Mouse (Mus musculus) retina, adult 2 months (tissue): Measurements from ENCODE around the gene Galnt17.

Experiments used
- DNase-seq: peaks from one replicate; pipeline ENCODE4 v3.0.0-alpha.2; 2012; ENCODE audit warnings: low read depth, low spot score

Gene Galnt17

GRCm38 (mm10) chr5:131022396-131022993 lies 285.8 kb downstream of the Galnt17 start:
- DNase-seq: no peak

DNA sequence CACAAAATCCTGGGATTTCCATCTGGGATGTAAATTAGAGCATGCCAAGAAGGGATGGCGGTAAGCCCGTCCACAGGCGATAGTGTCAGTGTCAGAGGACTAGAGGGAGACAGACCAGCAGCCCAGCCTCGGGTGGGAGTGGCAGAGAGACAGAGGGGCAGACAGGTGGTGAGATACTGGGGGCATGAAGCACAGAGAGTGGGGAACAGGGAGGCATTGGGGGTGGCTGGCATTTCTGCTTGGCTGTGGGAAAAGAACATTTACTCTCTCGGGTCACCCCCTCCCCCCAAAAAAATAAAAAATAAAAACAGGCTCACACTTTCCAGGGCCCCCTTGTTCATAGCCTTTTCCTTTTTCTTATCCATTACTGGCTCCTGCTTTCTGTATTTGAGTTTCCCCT lies 287.4 kb downstream of the Galnt17 start:
- no peak for DNase-seq

DNA sequence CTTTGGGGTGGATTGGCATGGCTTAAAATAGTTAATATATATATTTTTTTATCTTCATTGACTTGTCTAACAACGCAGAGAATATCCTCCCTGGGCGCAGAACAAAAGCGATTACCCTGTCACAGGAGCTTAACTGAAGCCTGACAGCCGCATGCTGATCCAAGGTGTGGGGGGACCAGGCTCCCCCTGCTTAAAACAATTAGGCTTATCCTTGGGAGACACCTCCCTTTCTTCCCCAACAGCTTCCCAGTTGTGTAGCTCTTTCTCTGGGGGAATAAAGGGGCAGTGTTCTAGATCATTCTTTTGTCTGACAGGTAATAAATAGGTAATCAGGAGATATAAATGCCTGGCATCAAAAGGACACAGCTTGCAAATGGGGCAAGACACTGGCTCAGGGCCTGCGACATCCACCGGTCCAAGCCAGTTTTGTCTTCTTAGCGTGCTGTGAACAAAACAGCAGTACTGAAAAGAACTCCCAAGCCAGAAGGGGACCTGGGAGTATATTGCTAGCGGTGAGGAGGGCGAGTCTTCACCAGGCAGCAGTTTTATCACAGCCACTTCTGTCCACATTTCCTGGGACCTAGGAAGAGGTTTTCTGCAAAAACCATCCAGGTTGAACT lies 288.8 kb downstream of the Galnt17 start:
- peak; percentile 33 for DNase-seq

GRCm38 (mm10) chr5:131016066-131016465 lies 292.2 kb downstream of the Galnt17 start:
- no peak for DNase-seq

DNA sequence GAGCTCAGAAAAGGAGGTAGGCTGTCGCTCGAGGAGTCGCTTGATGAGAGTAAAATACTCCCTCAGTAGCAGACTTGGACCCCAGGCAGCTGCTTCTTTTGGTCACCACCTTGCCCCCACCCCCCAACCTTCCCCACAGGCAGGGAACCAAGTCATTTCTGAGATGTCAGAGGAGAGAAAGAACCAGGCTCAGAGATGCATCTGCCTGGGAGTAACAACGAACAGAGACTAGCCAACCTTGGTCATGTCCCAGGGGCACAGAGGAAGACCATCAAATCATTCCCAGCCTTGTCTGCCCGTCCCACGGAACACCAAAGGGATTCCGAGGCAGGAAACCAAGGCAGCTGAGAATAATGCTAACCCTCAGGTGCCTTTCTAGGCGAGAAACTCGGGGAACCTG lies 293.0 kb downstream of the Galnt17 start:
- no peak for DNase-seq

GRCm38 (mm10) chr5:131013816-131014215 lies 294.5 kb downstream of the Galnt17 start:
- DNase-seq: no peak

- no peak for DNase-seq
Observed at GRCm38 (mm10) chr5:131013101-131013500, 295.2 kb downstream of the Galnt17 start.

GRCm38 (mm10) chr5:131009510-131009909 lies 298.8 kb downstream of the Galnt17 start:
- DNase-seq: no peak

DNA sequence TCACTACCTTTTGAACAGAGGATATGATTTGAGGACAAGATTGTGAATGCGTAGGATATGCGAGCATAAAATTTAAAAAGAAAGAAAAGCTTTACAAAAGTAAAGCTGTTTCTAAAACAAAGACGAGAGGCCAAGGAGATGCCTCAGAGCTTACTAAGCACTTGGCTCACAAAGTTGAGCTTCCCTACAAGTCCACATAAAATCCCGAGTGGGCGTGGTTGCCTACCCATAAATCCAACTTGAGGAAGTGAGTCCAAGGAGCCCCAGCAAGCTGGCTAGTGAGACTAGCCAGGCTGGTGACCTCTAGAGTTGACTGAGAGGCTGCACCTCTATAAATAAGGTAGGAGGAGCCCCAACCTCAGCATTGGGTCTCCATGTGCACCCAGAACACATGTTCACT lies 299.8 kb downstream of the Galnt17 start:
- DNase-seq: no peak

- DNase-seq: no peak
Observed at GRCm38 (mm10) chr5:131007871-131008505, 300.3 kb downstream of the Galnt17 start.

GRCm38 (mm10) chr5:131007198-131007597 lies 301.1 kb downstream of the Galnt17 start:
- no peak for DNase-seq

DNA sequence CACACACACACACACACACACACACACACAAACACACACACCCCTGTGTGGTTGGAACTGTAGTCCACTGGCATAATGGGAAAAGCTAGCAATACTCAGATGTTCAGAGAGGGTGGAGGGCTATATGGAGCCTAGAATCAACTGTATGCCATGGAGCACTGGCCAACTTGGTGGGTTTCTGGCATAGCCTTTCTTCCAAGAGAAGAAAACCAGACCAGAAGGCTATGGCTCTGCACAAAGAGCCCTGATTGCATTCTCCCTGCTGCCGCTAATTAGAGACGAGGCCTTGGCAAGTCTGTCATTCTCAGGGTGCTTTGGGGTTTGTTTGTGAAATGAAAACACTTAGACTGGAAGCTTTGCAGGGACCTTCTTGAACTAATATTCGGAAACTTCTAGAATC lies 301.8 kb downstream of the Galnt17 start:
- no peak for DNase-seq

DNA sequence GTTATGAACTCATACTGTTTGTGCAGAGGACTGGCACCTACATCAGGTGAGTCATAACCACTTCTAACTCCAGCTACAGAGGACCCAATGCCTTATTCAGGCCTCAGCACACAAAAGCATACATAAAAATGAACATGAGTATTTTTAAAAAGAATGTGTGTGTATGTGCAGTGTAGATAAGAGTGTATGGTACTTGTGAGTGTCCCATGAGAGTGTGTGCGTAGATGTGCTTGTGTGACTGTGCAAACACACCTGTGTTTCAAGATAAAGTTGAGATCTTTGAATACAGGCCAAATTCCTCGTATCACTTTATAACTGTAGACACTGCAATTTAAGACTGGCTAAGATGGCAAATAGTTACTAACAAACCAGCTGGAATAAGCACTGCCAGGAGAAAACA lies 307.7 kb downstream of the Galnt17 start:
- no peak for DNase-seq

GRCm38 (mm10) chr5:130979321-130979720 lies 329.0 kb downstream of the Galnt17 start:
- DNase-seq: no peak

DNA sequence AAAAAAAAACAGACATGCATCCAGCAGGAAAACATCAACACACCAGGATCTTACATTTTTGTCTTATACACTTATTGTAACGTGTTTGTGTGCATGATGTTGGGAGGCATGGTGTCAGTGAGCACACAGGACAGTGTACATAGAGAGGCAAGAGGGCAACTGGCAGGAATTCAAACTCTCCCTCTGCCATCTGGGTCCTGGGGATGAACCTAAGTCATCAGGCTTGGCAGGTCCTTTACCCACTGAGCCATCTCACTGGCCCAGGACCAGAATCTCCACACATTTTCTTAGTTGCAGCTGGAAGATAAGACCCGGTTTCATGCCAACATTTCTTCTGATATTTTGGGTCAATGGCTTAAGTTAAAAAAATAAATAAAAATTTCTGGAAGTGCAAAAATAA lies 329.4 kb downstream of the Galnt17 start:
- DNase-seq: no peak

DNA sequence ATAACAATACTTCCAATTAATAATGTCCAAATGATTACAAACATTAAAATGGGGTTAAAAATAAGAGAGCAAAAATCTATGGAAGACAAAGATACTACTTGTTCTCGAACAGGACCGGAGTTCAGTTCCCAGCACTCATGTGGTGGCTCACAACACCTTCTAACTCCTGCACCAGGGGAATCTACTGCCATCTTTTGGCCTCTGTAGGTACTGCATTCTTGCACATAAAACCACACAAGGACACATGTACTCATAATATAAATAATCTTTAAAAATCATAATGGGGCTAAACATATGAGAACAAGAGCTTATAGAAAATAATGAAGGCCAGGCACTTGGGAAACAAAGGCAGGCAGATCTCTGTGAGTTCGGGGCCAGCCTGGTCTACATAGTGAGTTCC lies 330.3 kb downstream of the Galnt17 start:
- DNase-seq: no peak

- DNase-seq: no peak
Observed at GRCm38 (mm10) chr5:130952361-130952760, 355.9 kb downstream of the Galnt17 start.

- DNase-seq: no peak
Observed at GRCm38 (mm10) chr5:130950894-130951400, 357.4 kb downstream of the Galnt17 start.

GRCm38 (mm10) chr5:130950421-130950820 lies 357.9 kb downstream of the Galnt17 start:
- DNase-seq: no peak

- no peak for DNase-seq
Observed at GRCm38 (mm10) chr5:130949710-130950109, 358.6 kb downstream of the Galnt17 start.

- no peak for DNase-seq
Observed at GRCm38 (mm10) chr5:130938911-130939608, 369.2 kb downstream of the Galnt17 start.

GRCm38 (mm10) chr5:130938274-130938741 lies 370.0 kb downstream of the Galnt17 start:
- no peak for DNase-seq
